Mouse (Mus musculus) left cerebral cortex, adult 11 months (tissue): ENCODE measurements at regions not wholly inside any gene's neighbourhood (a gene's known extent, or its start where the extent isn't known, plus 50 kb on each side); places are given as distances from the start of the nearest gene placed in this dataset.
A peak's percentile ranks its signal among the peaks of the same experiment; 100 is the strongest.

Experiments
- DNase-seq: peaks from one replicate; pipeline ENCODE4 v3.0.0; 2022; ENCODE audit warnings: low spot score

DNA sequence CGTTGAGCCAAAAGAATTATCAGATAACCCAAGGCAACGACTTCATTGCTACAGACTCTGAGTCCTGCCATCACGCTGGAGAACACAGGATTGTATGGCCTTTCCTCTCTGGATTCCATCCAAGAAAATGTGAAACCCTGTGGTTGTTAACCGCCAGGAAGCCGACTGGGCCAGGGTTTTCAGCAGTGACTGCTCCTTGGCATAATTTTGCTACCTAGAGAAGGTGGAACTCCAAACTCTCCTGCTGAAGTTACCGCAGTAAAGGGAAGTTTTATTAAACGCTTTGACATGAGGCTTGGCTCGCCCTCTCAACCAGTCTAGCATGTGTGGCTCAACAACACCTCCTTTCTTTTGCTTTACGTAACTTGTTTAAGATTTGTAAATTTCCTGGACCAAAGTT, 116.9 kb downstream of the Wif1 start:
- no peak for DNase-seq

GRCm38 (mm10) chr10:121153625-121154024, 119.9 kb downstream of the Wif1 start:
- no peak for DNase-seq

DNA sequence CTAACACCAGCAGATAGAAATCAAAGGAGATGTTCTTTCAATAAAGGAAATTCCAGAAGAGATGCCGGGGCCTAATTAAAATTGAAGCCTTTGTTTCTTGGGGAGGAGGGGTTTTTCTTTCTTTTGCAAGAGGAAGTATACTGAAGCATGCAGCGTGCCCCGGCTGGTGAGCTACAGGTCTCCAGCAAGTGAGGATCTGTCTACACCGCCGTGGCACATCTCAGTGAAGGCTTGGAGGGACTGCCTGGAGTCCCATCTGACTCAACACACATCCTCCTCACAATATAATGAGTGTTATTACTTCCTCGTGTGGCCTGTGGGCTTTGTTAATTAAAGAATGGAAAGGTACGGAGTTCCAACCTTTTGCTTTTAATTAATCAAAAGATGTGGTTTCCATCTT, 126.7 kb downstream of the Wif1 start:
- no peak for DNase-seq

DNA sequence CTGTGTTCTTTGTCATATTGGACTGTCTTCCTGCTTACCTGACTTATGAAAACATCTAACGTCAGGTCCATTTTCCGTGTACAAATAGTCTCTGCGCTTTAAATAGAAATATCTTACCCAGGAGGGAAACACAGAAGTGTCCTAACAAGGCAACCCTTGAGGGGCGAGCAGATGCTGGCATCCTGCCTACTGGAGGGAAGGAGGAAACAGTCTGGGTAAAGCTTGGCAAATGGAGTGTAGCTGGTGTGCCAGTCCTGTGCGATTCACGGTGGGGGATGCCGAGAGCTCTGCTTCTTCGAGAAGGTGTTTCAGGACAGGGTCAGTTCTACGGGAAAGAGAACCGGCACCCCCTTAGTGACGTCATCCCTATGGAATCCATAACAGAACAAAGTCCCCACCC, 127.4 kb downstream of the Wif1 start:
- DNase-seq: no peak

- no peak for DNase-seq
Measured at GRCm38 (mm10) chr10:121174022-121174421, 140.3 kb downstream of the Wif1 start.

DNA sequence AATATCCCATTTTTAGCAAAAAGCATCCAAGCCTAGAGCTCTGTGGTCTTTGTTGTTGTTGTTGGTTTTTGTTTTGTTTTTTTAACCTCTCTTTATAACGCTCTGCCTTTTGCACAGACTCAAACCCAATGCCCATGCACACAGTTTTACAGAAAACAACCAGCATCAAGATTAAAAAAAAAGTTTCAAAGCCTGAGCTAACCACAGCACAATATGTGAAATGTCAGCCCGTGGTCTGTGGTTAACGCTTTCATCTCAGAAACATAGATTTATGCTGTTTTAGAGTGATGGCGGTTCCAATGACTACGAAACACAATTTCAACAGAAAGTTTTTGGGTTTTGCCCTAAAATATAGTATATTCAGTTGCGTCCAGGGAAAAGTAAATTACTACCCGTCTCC, 155.4 kb downstream of the Wif1 start:
- DNase-seq: no peak

- no peak for DNase-seq
Measured at GRCm38 (mm10) chr10:121199236-121199635, 151.8 kb downstream of the Tbc1d30 start.

DNA sequence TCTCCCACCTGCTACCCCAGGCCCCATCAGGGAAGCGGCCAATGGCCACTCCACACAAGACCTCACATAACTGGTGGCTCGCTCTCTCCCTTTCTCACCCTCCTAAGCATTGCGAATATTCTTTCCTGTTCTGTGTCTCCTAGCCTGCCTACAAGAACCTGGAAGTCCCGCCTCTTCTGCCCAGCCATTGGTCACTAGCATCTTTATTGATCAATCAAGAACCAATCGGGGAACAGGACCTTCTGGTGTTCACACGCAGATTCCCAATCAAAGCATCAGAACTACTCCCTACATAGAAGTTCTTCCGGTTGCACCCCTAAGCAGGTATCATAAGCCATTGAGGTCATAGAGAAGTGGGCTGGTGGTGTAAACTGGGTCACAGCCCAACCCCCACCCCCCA, 148.5 kb downstream of the Tbc1d30 start:
- DNase-seq: no peak

DNA sequence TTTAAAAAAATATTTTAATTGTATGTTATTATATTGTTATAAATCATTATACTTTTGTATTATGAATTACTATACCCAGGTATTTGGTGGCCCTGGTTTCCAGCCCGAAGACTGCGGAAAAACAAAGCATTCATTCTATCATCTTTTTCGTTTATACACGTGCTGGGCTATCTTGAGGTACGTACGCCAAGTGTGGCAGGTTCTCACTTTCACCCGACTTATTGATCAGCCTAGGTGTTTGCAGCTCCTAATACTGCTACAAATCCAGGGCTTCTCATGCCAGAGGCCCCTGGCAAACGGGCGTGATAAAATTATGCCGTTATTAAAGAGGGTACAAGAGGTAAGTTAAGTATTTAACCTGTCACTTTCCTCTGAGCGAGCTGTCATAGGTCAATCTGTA, 145.5 kb downstream of the Tbc1d30 start:
- no peak for DNase-seq

DNA sequence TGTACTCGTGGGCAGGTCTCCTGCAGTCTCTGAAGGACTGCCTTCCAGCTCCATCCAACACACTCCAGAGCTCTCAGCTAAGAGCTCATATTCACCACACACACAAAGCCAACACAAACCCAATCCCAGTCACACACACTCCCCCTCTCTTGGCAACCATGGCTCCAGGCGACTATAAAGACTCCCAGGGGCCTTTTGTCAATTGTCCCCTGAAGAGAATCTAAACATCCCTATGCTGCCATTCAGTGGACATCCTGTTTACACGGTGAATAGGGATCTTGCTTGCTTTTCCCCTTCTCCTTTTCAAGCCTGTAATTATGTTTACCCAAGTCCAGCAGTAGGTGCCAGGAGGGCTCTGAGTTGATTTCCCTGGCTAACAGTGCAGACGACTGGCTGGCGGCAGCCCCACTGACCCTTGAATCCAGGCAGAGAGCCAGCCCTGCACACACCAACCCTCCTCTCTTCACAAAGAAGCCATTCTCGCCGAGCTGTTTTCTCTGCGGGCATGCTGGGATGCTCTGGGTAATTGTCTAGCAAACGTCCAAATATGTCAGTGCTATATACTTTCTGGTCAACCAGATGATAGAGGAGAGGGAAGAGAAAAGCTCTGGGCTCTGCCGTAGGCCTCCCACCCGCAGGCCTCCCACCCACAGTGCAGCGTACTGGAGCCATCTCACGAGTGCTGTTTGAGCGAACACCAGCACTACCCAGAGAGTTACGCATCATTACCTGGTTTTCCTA, 144.9 kb downstream of the Tbc1d30 start:
- peak; percentile 27 for DNase-seq

- no peak for DNase-seq
Measured at GRCm38 (mm10) chr10:121206743-121207039, 144.4 kb downstream of the Tbc1d30 start.
